Mouse (Mus musculus): ENCODE measurements around the gene Mettl23.
A peak's percentile ranks its signal among the peaks of the same experiment; 100 is the strongest.
"Not testable (repeated sequence)": the region's sequence is repeated elsewhere in the genome, so short reads cannot be mapped to it uniquely, and the experiment has no call there.

The Mettl23 gene

GRCm38 (mm10) chr11:116848086-116848876, 5.2 kb downstream of the Mettl23 start:
- DNase-seq (ENCODE audit: low spot score), result no peak

GRCm38 (mm10) chr11:116848877-116849178, 5.8 kb downstream of the Mettl23 start:
- DNase-seq (ENCODE audit: low spot score), result not testable (repeated sequence)

GRCm38 (mm10) chr11:116849587-116849986, 6.5 kb downstream of the Mettl23 start:
- no peak for DNase-seq (ENCODE audit: low spot score)

- no peak for DNase-seq (ENCODE audit: low spot score)
Observed at GRCm38 (mm10) chr11:116850085-116850484, 7.0 kb downstream of the Mettl23 start.

GRCm38 (mm10) chr11:116850833-116851477, 7.9 kb downstream of the Mettl23 start:
- DNase-seq (ENCODE audit: low spot score), result no peak

GRCm38 (mm10) chr11:116851576-116852290, 8.7 kb downstream of the Mettl23 start:
- DNase-seq (ENCODE audit: low spot score), result no peak

- DNase-seq (ENCODE audit: low spot score), result peak; percentile 52
Observed at GRCm38 (mm10) chr11:116852291-116852890, 9.3 kb downstream of the Mettl23 start, which contains the start of gene Mfsd11. Gene Mfsd11, plus strand, starts transcription at chr11:116852440.

- peak; percentile 97 for DNase-seq (ENCODE audit: low spot score)
Observed at GRCm38 (mm10) chr11:116852891-116853511, 9.9 kb downstream of the Mettl23 start, which contains the start of gene Srsf2. Gene Srsf2, minus strand, starts transcription at chr11:116853094.

GRCm38 (mm10) chr11:116853512-116853928, 10.4 kb downstream of the Mettl23 start:
- peak; percentile 96 for DNase-seq (ENCODE audit: low spot score)

GRCm38 (mm10) chr11:116854279-116854678, 11.2 kb downstream of the Mettl23 start:
- DNase-seq (ENCODE audit: low spot score), result no peak

- DNase-seq (ENCODE audit: low spot score), result no peak
Observed at GRCm38 (mm10) chr11:116857183-116857850, 14.2 kb downstream of the Mettl23 start.

- DNase-seq (ENCODE audit: low spot score), result no peak
Observed at GRCm38 (mm10) chr11:116864444-116864843, 21.4 kb downstream of the Mettl23 start.

GRCm38 (mm10) chr11:116865945-116866585, 23.0 kb downstream of the Mettl23 start:
- DNase-seq (ENCODE audit: low spot score), result no peak

GRCm38 (mm10) chr11:116868129-116868528, 25.1 kb downstream of the Mettl23 start:
- no peak for DNase-seq (ENCODE audit: low spot score)

GRCm38 (mm10) chr11:116869223-116869622, 26.1 kb downstream of the Mettl23 start:
- no peak for DNase-seq (ENCODE audit: low spot score)

GRCm38 (mm10) chr11:116869641-116870040, 26.6 kb downstream of the Mettl23 start:
- no peak for DNase-seq (ENCODE audit: low spot score)

GRCm38 (mm10) chr11:116871538-116871937, 28.5 kb downstream of the Mettl23 start:
- DNase-seq (ENCODE audit: low spot score), result no peak

- DNase-seq (ENCODE audit: low spot score), result no peak
Observed at GRCm38 (mm10) chr11:116873987-116874386, 30.9 kb downstream of the Mettl23 start.

GRCm38 (mm10) chr11:116878454-116878853, 35.4 kb downstream of the Mettl23 start:
- no peak for DNase-seq (ENCODE audit: low spot score)

GRCm38 (mm10) chr11:116880839-116881238, 37.8 kb downstream of the Mettl23 start:
- no peak for DNase-seq (ENCODE audit: low spot score)

- no peak for DNase-seq (ENCODE audit: low spot score)
Observed at GRCm38 (mm10) chr11:116881440-116881839, 38.4 kb downstream of the Mettl23 start.
